Mouse (Mus musculus): ENCODE results near the gene Vasp.
A peak's percentile ranks its signal among the peaks of the same experiment; 100 is the strongest.

- TF ChIP-seq ZKSCAN1 (IDR thresholded peaks at IDR 0.05; ENCODE audit: low read depth, low read length) (no peak), ZMIZ1 (IDR thresholded peaks at IDR 0.05; ENCODE audit: low read depth, low read length) (0 out of 2 replicates have a peak, but pooled peaks have one; percentile 22), CTCF (IDR thresholded peaks at IDR 0.05 in 2 of 3, conservative IDR thresholded peaks at IDR 0.05 in 1 of 3; ENCODE audit: control insufficient read depth in 1 of 3, insufficient read depth in 1 of 3, low read depth in 2 of 3, low read length in 3 of 3, poor library complexity in 1 of 3, severe bottlenecking in 1 of 3) (no peak), ZC3H11A (IDR thresholded peaks at IDR 0.05; ENCODE audit: low read depth, low read length) (no peak), POLR2A (IDR thresholded peaks at IDR 0.05; ENCODE audit: control insufficient read depth in 1 of 2, insufficient read depth in 1 of 2, low read depth in 1 of 2, low read length in 2 of 2, poor library complexity in 1 of 2) (peak in 1 of 2 experiments; percentile 41; a peak in 2 of 4 replicates), SMC3 (IDR thresholded peaks at IDR 0.05; ENCODE audit: low read depth, low read length) (no peak), POLR2AphosphoS5 (IDR thresholded peaks at IDR 0.05; ENCODE audit: borderline replicate concordance, low read depth, low read length) (no peak), USF1 (IDR thresholded peaks at IDR 0.05; ENCODE audit: low read depth, low read length) (no peak), TCF12 (IDR thresholded peaks at IDR 0.05; ENCODE audit: low read depth, low read length) (peak; percentile 67), E2F4 (IDR thresholded peaks at IDR 0.05; ENCODE audit: borderline replicate concordance, low read depth, low read length) (no peak), MXI1 (IDR thresholded peaks at IDR 0.05; ENCODE audit: low read depth, low read length) (0 out of 2 replicates have a peak, but pooled peaks have one; percentile 9), GATA1 (IDR thresholded peaks at IDR 0.05; ENCODE audit: low read depth, low read length) (peak; percentile 78)
Measured at GRCm38 (mm10) chr7:19265147-19265546, 6.5 kb downstream of the Vasp start.
